Mouse (Mus musculus): ENCODE results near the gene Mcat.

Mcat gene

GRCm38 (mm10) chr15:83535890-83536231 lies 27.7 kb downstream of the Mcat start:
- no peak for DNase-seq (ENCODE audit: low read depth)

- no peak for DNase-seq (ENCODE audit: low read depth)
Measured at GRCm38 (mm10) chr15:83534960-83535889, 28.4 kb downstream of the Mcat start.

- DNase-seq (ENCODE audit: low read depth), result no peak
Measured at GRCm38 (mm10) chr15:83532606-83533005, 31.0 kb downstream of the Mcat start.

GRCm38 (mm10) chr15:83531961-83532469 lies 31.6 kb downstream of the Mcat start:
- no peak for DNase-seq (ENCODE audit: low read depth)

GRCm38 (mm10) chr15:83530688-83531087 lies 32.9 kb downstream of the Mcat start:
- no peak for DNase-seq (ENCODE audit: low read depth)

- DNase-seq (ENCODE audit: low read depth), result no peak
Measured at GRCm38 (mm10) chr15:83530233-83530632, 33.4 kb downstream of the Mcat start.

- no peak for DNase-seq (ENCODE audit: low read depth)
Measured at GRCm38 (mm10) chr15:83529765-83530164, 33.8 kb downstream of the Mcat start.

GRCm38 (mm10) chr15:83528892-83529291 lies 34.7 kb downstream of the Mcat start:
- no peak for DNase-seq (ENCODE audit: low read depth)

- DNase-seq (ENCODE audit: low read depth), result no peak
Measured at GRCm38 (mm10) chr15:83527747-83528146, 35.8 kb downstream of the Mcat start.

GRCm38 (mm10) chr15:83527092-83527437 lies 36.5 kb downstream of the Mcat start:
- no peak for DNase-seq (ENCODE audit: low read depth)

GRCm38 (mm10) chr15:83526424-83527091 lies 37.0 kb downstream of the Mcat start, which contains the start of gene Bik:
Bik (plus strand) TSS chr15:83526862.
- no peak for DNase-seq (ENCODE audit: low read depth)

- no peak for DNase-seq (ENCODE audit: low read depth)
Measured at GRCm38 (mm10) chr15:83524333-83524729, 39.3 kb downstream of the Mcat start.

- no peak for DNase-seq (ENCODE audit: low read depth)
Measured at GRCm38 (mm10) chr15:83523638-83524332, 39.8 kb downstream of the Mcat start.

- DNase-seq (ENCODE audit: low read depth), result no peak
Measured at GRCm38 (mm10) chr15:83523196-83523595, 40.4 kb downstream of the Mcat start.

GRCm38 (mm10) chr15:83520861-83521382 lies 42.7 kb downstream of the Mcat start:
- peak; percentile 31 for DNase-seq (ENCODE audit: low read depth)

- peak; percentile 88 for DNase-seq (ENCODE audit: low read depth)
Measured at GRCm38 (mm10) chr15:83518215-83519048, 45.2 kb downstream of the Mcat start.

GRCm38 (mm10) chr15:83515018-83515417 lies 48.6 kb downstream of the Mcat start:
- DNase-seq (ENCODE audit: low read depth), result no peak

GRCm38 (mm10) chr15:83512489-83513281 lies 50.9 kb downstream of the Mcat start:
- DNase-seq (ENCODE audit: low read depth), result no peak

GRCm38 (mm10) chr15:83510805-83511405 lies 52.7 kb downstream of the Mcat start, which contains the start of gene Ttll1:
Ttll1 (minus strand) TSS chr15:83510893.
- peak; percentile 97 for DNase-seq (ENCODE audit: low read depth)
